Mouse (Mus musculus): ENCODE measurements around the gene Ablim2. TPM values are rescaled to one million over a fixed set of nuclear protein-coding genes. Genes with fewer than 3 reads are reported as not detected.
A peak's percentile ranks its signal among the peaks of the same experiment; 100 is the strongest.

Gene Ablim2
- polyA plus RNA-seq, 1 experiment from 2014 or later = 4.1 TPM

GRCm38 (mm10) chr5:35896556-35896955 is 138.9 kb downstream of the Ablim2 start:
- no peak overlapping the region for H3K4me3 ChIP-seq (replicated peaks)
- WGBS = 81% methylated on average over 4 of the region's 4 CpGs
- H3K36me3 ChIP-seq = no peaks in the 10 kb centered on the region
- H3K4me1 ChIP-seq (replicated peaks) = peaks cover 50% of the 10 kb centered on the region
- no peak overlapping the region for H3K4me2 ChIP-seq (replicated peaks)
- no peaks in the 10 kb centered on the region for H3K27me3 ChIP-seq (replicated peaks)
- no peak for ATAC-seq
- H3K27ac ChIP-seq = no peak overlapping the region
- H3K9ac ChIP-seq = no peak overlapping the region
- H3K9me3 ChIP-seq = no peaks in the 10 kb centered on the region

- no peaks in the 10 kb centered on the region for H3K36me3 ChIP-seq
- H3K27ac ChIP-seq = no peak overlapping the region
- H3K4me3 ChIP-seq (replicated peaks) = no peak overlapping the region
- ATAC-seq = no peak
- 89% methylated on average over 4 of the region's 4 CpGs for WGBS
- no peak overlapping the region for H3K4me2 ChIP-seq (replicated peaks)
- H3K9me3 ChIP-seq = no peaks in the 10 kb centered on the region
- H3K27me3 ChIP-seq (replicated peaks) = no peaks in the 10 kb centered on the region
- no peak overlapping the region for H3K9ac ChIP-seq
- peaks cover 50% of the 10 kb centered on the region for H3K4me1 ChIP-seq (replicated peaks)
Measured at GRCm38 (mm10) chr5:35897147-35897546, 139.5 kb downstream of the Ablim2 start.

GRCm38 (mm10) chr5:35898114-35898513 is 140.4 kb downstream of the Ablim2 start:
- H3K4me2 ChIP-seq (replicated peaks) = no peak overlapping the region
- H3K4me3 ChIP-seq (replicated peaks) = no peak overlapping the region
- no peak for ATAC-seq
- H3K27ac ChIP-seq = no peak overlapping the region
- H3K27me3 ChIP-seq (replicated peaks) = no peaks in the 10 kb centered on the region
- 53% methylated on average over 4 of the region's 4 CpGs for WGBS
- peaks cover 43% of the 10 kb centered on the region for H3K4me1 ChIP-seq (replicated peaks)
- no peaks in the 10 kb centered on the region for H3K36me3 ChIP-seq
- no peaks in the 10 kb centered on the region for H3K9me3 ChIP-seq
- no peak overlapping the region for H3K9ac ChIP-seq

DNA sequence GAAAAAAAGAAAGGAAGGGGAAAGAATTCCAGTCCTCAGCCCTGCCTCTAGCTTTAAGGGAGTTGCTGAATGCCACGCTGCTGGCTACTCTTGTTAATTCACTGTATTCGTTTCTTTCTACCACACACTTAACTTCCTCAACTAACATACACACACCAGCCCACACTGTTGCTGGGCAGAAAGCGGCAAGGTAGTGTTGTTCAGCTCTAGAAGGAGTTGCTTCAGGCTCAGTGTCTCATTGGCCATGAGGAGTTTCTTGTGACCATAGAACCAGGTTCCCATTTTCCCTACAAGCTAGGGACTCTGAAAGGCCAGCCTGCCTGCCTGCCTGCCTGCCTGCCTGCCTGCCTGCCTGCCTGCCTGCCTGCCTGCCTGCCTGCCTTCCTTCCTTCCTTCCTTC is 141.3 kb downstream of the Ablim2 start:
- no peaks in the 10 kb centered on the region for H3K27me3 ChIP-seq (replicated peaks)
- 75% methylated on average over 3 of the region's 3 CpGs for WGBS
- no peaks in the 10 kb centered on the region for H3K9me3 ChIP-seq
- no peaks in the 10 kb centered on the region for H3K36me3 ChIP-seq
- no peak overlapping the region for H3K9ac ChIP-seq
- ATAC-seq = no peak
- no peak overlapping the region for H3K27ac ChIP-seq
- peaks cover 42% of the 10 kb centered on the region for H3K4me1 ChIP-seq (replicated peaks)
- H3K4me3 ChIP-seq (replicated peaks) = no peak overlapping the region
- no peak overlapping the region for H3K4me2 ChIP-seq (replicated peaks)

DNA sequence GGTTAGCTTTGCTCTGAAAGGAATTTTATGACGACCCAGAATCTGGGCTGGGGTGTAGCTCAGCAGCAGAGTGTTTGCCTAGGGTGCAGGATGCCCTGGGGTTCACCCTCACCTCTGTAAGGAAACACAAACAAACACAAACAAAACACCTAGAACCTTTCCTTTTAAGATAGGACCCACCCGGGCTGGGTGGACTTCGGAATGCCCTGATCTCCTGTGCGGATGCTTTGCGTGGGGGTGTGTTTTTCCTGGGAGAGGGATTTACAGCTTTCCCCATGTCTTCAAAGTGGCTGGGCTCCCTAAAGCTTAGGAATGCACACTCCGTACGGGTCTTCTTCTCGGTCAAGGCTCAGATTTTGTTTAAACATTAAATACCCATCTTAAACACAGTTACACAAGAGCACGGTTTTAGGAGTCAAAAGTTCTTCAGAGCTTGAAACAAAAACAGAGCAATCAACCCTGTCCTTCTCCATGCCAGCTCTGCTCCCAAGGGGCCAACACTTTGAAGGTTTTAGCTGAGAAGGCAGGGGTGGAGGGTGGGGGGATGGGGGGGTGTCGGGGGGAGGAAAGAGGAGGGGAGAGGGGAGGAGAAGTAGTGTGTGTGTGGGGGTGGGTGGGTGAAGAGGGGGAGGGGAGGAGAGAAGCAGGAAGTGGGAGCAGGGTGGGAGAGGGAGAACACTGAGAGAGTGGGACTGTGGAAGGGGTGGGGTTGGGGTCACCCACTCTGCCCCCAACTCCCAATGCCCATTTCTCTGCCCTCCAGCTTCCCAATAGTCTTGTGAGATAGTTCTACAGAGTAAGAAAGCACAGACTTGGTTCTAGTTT is 142.9 kb downstream of the Ablim2 start:
- peak overlapping the region; percentile 45 for H3K4me2 ChIP-seq (replicated peaks)
- 10% methylated on average over 9 of the region's 10 CpGs for WGBS
- H3K4me3 ChIP-seq (replicated peaks) = no peak overlapping the region
- H3K9me3 ChIP-seq = no peaks in the 10 kb centered on the region
- no peaks in the 10 kb centered on the region for H3K36me3 ChIP-seq
- H3K27ac ChIP-seq = peak overlapping the region; percentile 48
- H3K9ac ChIP-seq = no peak overlapping the region
- H3K4me1 ChIP-seq (replicated peaks) = peaks cover 33% of the 10 kb centered on the region
- H3K27me3 ChIP-seq (replicated peaks) = no peaks in the 10 kb centered on the region
- ATAC-seq = peak; percentile 45

- Histone ChIP-seq H3K36me3 (no peaks in the 10 kb centered on the region), H3K27ac (0 out of 2 replicates have a peak overlapping the region, but pooled peaks have one; percentile 48), H3K27me3 (replicated peaks) (no peaks in the 10 kb centered on the region), H3K4me1 (replicated peaks) (peaks cover 35% of the 10 kb centered on the region), H3K4me3 (replicated peaks) (no peak overlapping the region), H3K9ac (no peak overlapping the region), H3K9me3 (no peaks in the 10 kb centered on the region), H3K4me2 (replicated peaks) (peak overlapping the region; percentile 45)
- peak; percentile 77 for ATAC-seq
- WGBS = 39% methylated on average over 12 of the region's 12 CpGs
Measured at GRCm38 (mm10) chr5:35901226-35901809, 143.6 kb downstream of the Ablim2 start.

DNA sequence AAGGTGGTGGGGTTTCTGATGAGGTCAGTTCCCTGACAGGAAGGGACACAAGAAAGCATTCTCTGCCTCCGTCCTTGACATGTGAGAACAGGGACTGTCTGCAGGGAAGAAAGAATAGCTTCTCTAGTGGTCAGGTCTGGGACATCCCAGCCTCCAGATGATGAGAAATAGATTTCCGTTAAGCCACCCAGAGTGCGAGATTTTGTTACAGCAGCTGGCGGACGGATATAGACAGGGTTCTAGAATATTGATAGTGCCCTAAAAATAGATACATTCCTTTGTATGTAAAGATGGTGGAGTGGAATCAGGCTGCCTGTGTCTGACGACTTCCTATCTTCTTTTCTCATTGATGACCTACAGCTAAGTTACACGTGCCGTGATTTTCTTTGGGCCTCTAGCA is 145.8 kb downstream of the Ablim2 start:
- 55% methylated on average over 8 of the region's 8 CpGs for whole genome bisulfite sequencing
- Histone ChIP-seq H3K4me3 (replicated peaks) (no peak overlapping the region), H3K27ac (no peak overlapping the region), H3K9ac (no peak overlapping the region), H3K36me3 (no peaks in the 10 kb centered on the region), H3K4me1 (replicated peaks) (peaks cover 43% of the 10 kb centered on the region), H3K4me2 (replicated peaks) (no peak overlapping the region), H3K27me3 (replicated peaks) (no peaks in the 10 kb centered on the region), H3K9me3 (no peaks in the 10 kb centered on the region)
- no peak for ATAC-seq

- ATAC-seq = no peak
- Histone ChIP-seq H3K4me1 (replicated peaks) (peaks cover 48% of the 10 kb centered on the region), H3K36me3 (no peaks in the 10 kb centered on the region), H3K9ac (no peak overlapping the region), H3K4me3 (replicated peaks) (no peak overlapping the region), H3K4me2 (replicated peaks) (no peak overlapping the region), H3K27me3 (replicated peaks) (no peaks in the 10 kb centered on the region), H3K27ac (no peak overlapping the region), H3K9me3 (no peaks in the 10 kb centered on the region)
- 50% methylated on average over 8 of the region's 8 CpGs for WGBS
Measured at GRCm38 (mm10) chr5:35905283-35905682, 147.6 kb downstream of the Ablim2 start.

GRCm38 (mm10) chr5:35907090-35907489 is 149.4 kb downstream of the Ablim2 start:
- Histone ChIP-seq H3K4me3 (replicated peaks) (no peak overlapping the region), H3K36me3 (0 out of 2 replicates have a peak, but pooled peaks cover under 1% of the 10 kb centered on the region), H3K27ac (no peak overlapping the region), H3K9me3 (no peaks in the 10 kb centered on the region), H3K4me1 (replicated peaks) (peaks cover 37% of the 10 kb centered on the region), H3K9ac (no peak overlapping the region), H3K4me2 (replicated peaks) (no peak overlapping the region), H3K27me3 (replicated peaks) (no peaks in the 10 kb centered on the region)
- ATAC-seq = no peak
- 58% methylated on average over 4 of the region's 4 CpGs for whole genome bisulfite sequencing

DNA sequence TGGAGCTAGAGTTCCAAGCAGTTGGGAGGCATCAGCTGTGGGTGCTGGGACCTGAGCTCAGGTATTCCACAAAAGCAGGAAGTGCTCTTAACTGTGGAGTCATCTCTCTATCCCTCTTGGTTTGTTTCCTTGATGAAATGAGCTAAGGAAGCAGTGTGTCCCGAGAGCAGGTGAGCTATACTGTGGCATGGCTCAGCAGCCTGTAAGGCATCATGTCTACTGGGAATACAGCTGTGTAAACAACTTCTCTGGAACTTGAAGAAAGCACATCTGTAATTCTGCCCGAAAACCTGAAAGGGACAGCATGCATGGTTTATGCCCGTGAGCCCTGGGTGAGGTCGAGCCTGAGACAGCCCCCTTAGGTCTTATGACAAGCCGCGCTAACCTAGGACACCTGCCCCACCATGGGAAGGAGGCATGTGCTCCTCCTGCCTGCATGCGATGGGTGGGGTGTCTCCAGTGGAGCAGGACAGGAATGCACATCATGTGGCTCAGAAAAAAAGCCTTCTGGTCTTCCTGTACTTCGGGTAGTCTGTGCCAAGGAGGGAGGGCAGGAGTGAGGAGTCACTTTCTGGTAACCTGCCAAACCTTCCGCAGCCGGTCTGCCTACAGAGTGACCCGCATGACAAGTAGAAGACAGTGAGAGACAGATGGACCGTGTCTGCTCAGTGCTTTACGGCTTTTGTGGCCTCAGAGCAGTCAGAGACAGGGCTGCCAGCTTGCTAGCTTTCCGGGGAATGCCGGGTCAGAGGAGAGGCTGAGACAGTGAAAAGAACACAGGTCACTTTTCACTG is 150.2 kb downstream of the Ablim2 start:
- peak; percentile 79 for ATAC-seq

DNA sequence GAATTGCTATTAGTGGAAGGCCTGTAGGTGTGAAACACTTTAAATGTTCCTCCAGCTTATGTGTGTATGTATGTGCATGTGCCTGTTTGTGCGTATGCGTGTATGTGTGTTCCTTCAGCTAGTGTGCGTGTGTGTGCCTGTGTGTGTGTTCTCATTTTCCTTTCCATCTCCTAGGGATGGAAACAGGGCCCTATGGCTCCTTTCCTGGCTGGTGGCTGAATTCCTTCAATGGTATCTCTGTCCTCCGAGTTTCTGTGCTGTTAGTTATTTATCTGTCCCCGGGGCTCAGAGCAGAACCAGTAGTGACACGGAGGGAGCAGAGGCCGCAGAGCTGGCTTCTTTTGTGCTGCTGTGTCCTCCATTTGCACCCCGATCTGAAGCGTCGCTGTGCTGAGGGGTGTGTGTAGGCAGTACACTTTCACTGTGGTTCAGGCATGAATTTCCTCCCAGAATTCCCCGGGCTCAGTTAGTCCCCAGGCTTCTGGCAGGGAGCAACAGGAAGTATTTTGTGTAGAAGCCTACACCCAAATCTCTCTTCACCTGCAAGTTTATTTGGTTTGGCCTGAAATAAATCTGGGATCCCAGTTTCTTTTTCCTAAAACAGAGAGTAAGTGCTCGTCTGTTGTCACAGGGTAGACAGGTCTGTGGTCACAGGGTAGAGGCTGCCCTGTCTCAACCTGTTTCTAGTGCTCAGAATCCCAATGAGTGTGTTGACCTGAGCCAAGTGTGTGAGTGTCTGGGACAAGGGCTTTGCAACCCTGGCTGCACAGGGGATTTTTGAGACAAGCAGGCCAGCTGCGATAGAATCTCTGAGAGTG is 151.2 kb downstream of the Ablim2 start:
- H3K27ac ChIP-seq = peak overlapping the region; percentile 74
- H3K4me2 ChIP-seq (replicated peaks) = peak overlapping the region; percentile 10; the same call in 1 of the 2 replicates
- H3K4me1 ChIP-seq (replicated peaks) = peaks cover 37% of the 10 kb centered on the region
- H3K9ac ChIP-seq = no peak overlapping the region; the same call in 1 of the 2 replicates
- WGBS = 59% methylated on average over 13 of the region's 13 CpGs
- 0 out of 2 replicates have a peak, but pooled peaks cover 5% of the 10 kb centered on the region for H3K36me3 ChIP-seq
- H3K4me3 ChIP-seq (replicated peaks) = no peak overlapping the region
- no peak for ATAC-seq
- no peaks in the 10 kb centered on the region for H3K9me3 ChIP-seq
- H3K27me3 ChIP-seq (replicated peaks) = no peaks in the 10 kb centered on the region

More for the DNA sequence above, 150.2 kb downstream of the Ablim2 start:
- peak overlapping the region; percentile 25; the same call in 1 of the 2 replicates for H3K4me2 ChIP-seq (replicated peaks)
- 0 out of 2 replicates have a peak, but pooled peaks cover 5% of the 10 kb centered on the region for H3K36me3 ChIP-seq
- no peaks in the 10 kb centered on the region for H3K27me3 ChIP-seq (replicated peaks)
- H3K4me1 ChIP-seq (replicated peaks) = peaks cover 37% of the 10 kb centered on the region
- peak overlapping the region; percentile 74; the same call in 1 of the 2 replicates for H3K27ac ChIP-seq
- no peak overlapping the region for H3K9ac ChIP-seq
- 20% methylated on average over 15 of the region's 15 CpGs for WGBS
- H3K4me3 ChIP-seq (replicated peaks) = no peak overlapping the region
- no peaks in the 10 kb centered on the region for H3K9me3 ChIP-seq

Measured in intestine, embryonic 15.5 days (tissue).